In the genomic region with DNA sequence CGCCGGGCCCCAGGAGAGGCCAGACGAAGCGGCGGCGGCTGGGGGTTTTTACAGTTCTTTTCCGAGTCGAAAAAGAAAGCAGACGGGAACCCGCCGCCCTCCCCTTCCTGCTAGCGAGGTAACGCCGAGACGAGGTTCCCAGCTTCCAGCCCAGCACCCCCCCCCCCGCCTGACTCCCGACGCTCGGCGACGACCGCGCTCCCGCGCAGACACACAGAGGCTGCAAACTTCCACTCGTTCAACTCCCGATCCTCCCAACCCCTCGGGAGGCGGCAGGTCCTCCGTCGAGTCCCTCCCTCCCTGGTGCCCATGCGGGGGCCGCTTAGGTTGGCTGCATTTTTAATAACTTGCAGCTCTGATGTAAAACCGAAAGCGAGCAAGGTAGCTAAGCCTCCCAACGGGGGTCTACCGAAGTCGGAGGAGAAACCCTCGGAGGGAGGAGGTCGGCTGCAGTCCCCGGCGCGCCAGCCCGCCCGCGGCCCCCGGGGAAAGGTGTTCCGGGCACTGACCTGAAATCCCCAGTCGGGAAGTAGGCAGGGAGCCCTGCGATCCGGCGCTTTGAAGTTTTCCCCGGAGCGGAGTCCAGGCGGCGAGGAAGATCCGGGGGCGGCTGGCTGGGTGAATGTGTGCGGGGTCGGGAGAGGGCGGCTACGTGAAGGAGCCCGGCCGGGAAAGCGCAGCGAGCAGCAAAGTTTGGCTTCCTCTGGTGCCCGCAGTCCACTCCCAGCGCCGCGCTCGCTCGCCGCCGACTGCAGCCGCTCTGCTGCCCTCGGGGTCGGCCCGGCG, we compare ENCODE assay signal across 8 mouse cellular contexts.
DNase-seq lines count a peak whose midpoint lies in the region; ATAC-seq lines count a peak whose summit lies in the region.

No protein-coding gene starts in this region.

- H3K36me3 ChIP-seq in embryonic facial prominence, embryonic 15.5 days: no peaks in the 10 kb centered on the region
- no peaks in the 10 kb centered on the region for H3K36me3 ChIP-seq in limb, embryonic 10.5 days
- H3K36me3 ChIP-seq in midbrain, embryonic 12.5 days: no peaks in the 10 kb centered on the region

- H3K27me3 ChIP-seq in embryonic facial prominence, embryonic 15.5 days: peaks cover 77% of the 10 kb centered on the region
- H3K27me3 ChIP-seq in limb, embryonic 10.5 days (ENCODE audit: low read depth, poor library complexity, severe bottlenecking): peaks cover 100% of the 10 kb centered on the region
- H3K27me3 ChIP-seq in midbrain, embryonic 12.5 days: peaks cover 97% of the 10 kb centered on the region

- peak overlapping the region; percentile 76 for H3K27ac ChIP-seq in embryonic facial prominence, embryonic 15.5 days (replicated peaks)
- H3K27ac ChIP-seq in limb, embryonic 10.5 days: peak overlapping the region; percentile 92
- peak overlapping the region; percentile 95 for H3K27ac ChIP-seq in midbrain, embryonic 12.5 days (replicated peaks)

- DNase-seq in cerebellum, adult 11-12 months: peak; percentile 45
- DNase-seq in T-cell, adult 2 months (ENCODE audit: low spot score): peak; percentile 63
- DNase-seq in heart, postnatal 36 days: peak; percentile 47 to 62
- DNase-seq in limb, embryonic 10.5 days (ENCODE audit: low spot score): peak; percentile 70
- peak; percentile 49 for DNase-seq in testis, postnatal 10 days (ENCODE audit: low spot score)

- ATAC-seq in cerebellum, adult (ENCODE audit: insufficient number of reproducible peaks, low FRiP score, low TSS enrichment): no peak
- ATAC-seq in embryonic facial prominence, embryonic 15.5 days (ENCODE audit: insufficient number of reproducible peaks, low FRiP score, low TSS enrichment, low read depth): no peak
- no peak for ATAC-seq in midbrain, embryonic 12.5 days (ENCODE audit: low FRiP score, low read depth)

- no peaks in the 10 kb centered on the region for H3K9me3 ChIP-seq in embryonic facial prominence, embryonic 15.5 days (replicated peaks)
- H3K9me3 ChIP-seq in limb, embryonic 10.5 days (replicated peaks): no peaks in the 10 kb centered on the region
- no peaks in the 10 kb centered on the region for H3K9me3 ChIP-seq in midbrain, embryonic 12.5 days

- H3K4me1 ChIP-seq in embryonic facial prominence, embryonic 15.5 days: peaks cover 21% of the 10 kb centered on the region
- H3K4me1 ChIP-seq in limb, embryonic 10.5 days: peaks cover 61% of the 10 kb centered on the region
- peaks cover 36% of the 10 kb centered on the region for H3K4me1 ChIP-seq in midbrain, embryonic 12.5 days

- intact Hi-C loops in heart, postnatal 36 days (cut with DNase I): loop anchor here (2.0 to 5.0 kb wide), 6 partner anchors 55 to 277 kb away; no protein-coding TSS in a partner anchor

- 3% methylated on average over 63 of the region's 79 CpGs for WGBS in embryonic facial prominence, embryonic 15.5 days
- 3% methylated on average over 65 of the region's 79 CpGs for WGBS in limb, embryonic 10.5 days
- 4% methylated on average over 57 of the region's 79 CpGs for WGBS in midbrain, embryonic 12.5 days

- peak overlapping the region; percentile 71 for H3K4me2 ChIP-seq in embryonic facial prominence, embryonic 15.5 days (replicated peaks)
- peak overlapping the region; percentile 61 for H3K4me2 ChIP-seq in midbrain, embryonic 12.5 days (replicated peaks)

- peak overlapping the region; percentile 44 for H3K9ac ChIP-seq in embryonic facial prominence, embryonic 15.5 days
- H3K9ac ChIP-seq in midbrain, embryonic 12.5 days (replicated peaks): peak overlapping the region; percentile 86

- H3K4me3 ChIP-seq in embryonic facial prominence, embryonic 15.5 days (replicated peaks): peak overlapping the region; percentile 58
- peak overlapping the region; percentile 69 for H3K4me3 ChIP-seq in limb, embryonic 10.5 days
- H3K4me3 ChIP-seq in midbrain, embryonic 12.5 days: peak overlapping the region; percentile 67
